Mouse (Mus musculus) intestine, embryonic 15.5 days (tissue): ENCODE data around the gene Park7. TPM values are rescaled to one million over a fixed set of nuclear protein-coding genes. Genes with fewer than 3 reads are reported as not detected.

Source experiments
- ATAC-seq: fragments of 200-750 bp; cut with Nextera tagmentation; 2 replicates; pipeline ENCODE4 v1.8.0; 2017; ENCODE audit warnings: moderate TSS enrichment, moderate library complexity
- H3K27ac ChIP-seq: fragments of 300-500 bp; sonication (generic); 2 replicates; pipeline ENCODE4 v1.5.1; 2015; ENCODE audit warnings: mild to moderate bottlenecking, inconsistent platforms
- H3K27me3 ChIP-seq: fragments of 300-500 bp; sonication (generic); replicated peaks from 2 replicates; pipeline ENCODE4 v1.6.1; 2015; ENCODE audit warnings: inconsistent platforms
- H3K36me3 ChIP-seq: fragments of 300-500 bp; sonication (generic); 2 replicates; pipeline ENCODE4 v1.6.1; 2015; ENCODE audit warnings: inconsistent platforms
- H3K4me1 ChIP-seq: fragments of 300-500 bp; sonication (generic); replicated peaks from 2 replicates; pipeline ENCODE4 v1.6.1; 2015; ENCODE audit warnings: inconsistent platforms
- H3K4me2 ChIP-seq: fragments of 300-500 bp; sonication (generic); replicated peaks from 2 replicates; pipeline ENCODE4 v1.6.1; 2015; ENCODE audit warnings: mild to moderate bottlenecking, inconsistent platforms
- H3K4me3 ChIP-seq: fragments of 300-500 bp; sonication (generic); replicated peaks from 2 replicates; pipeline ENCODE4 v1.5.1; 2015; ENCODE audit warnings: inconsistent platforms
- H3K9ac ChIP-seq: fragments of 300-500 bp; sonication (generic); 2 replicates; pipeline ENCODE4 v1.6.1; 2015; ENCODE audit warnings: inconsistent platforms
- H3K9me3 ChIP-seq: fragments of 300-500 bp; sonication (generic); 2 replicates; pipeline ENCODE4 v1.6.1; 2016; ENCODE audit warnings: inconsistent platforms
- WGBS: fragments of 180-500 bp; shearing (Covaris S2); methylation state at CpG from one replicate; pipeline ENCODE4 v1.1.7; 2015; 5-methylcytosine and 5-hydroxymethylcytosine counted together
- polyA plus RNA-seq: library from polyadenylated mRNA; unstranded; fragments of >200 nt; fragmentation: Nextera tagmentation; extraction: Ambion mirVana; gene quantifications from 2 replicates; pipeline ENCODE4 v1.2.1, GENCODE M21; 2015

Gene Park7
- polyA plus RNA-seq, 1 experiment from 2014 or later, result 410 TPM

GRCm38 (mm10) chr4:150853680-150854461, 60.4 kb downstream of the Park7 start, which contains the start of gene Errfi1:
Gene Errfi1 (plus strand): TSS chr4:150853919.
- H3K4me2 ChIP-seq, result peak within 1 kb of the TSS; percentile 76
- H3K9me3 ChIP-seq, result no peaks in the 10 kb centered on the region
- H3K36me3 ChIP-seq, result no peaks in the 10 kb centered on the region
- no peaks in the 10 kb centered on the region for H3K27me3 ChIP-seq
- peak within 1 kb of the TSS; percentile 99 for H3K27ac ChIP-seq
- peak within 1 kb of the TSS; percentile 47 for H3K9ac ChIP-seq
- H3K4me3 ChIP-seq, result peak within 1 kb of the TSS; percentile 91
- H3K4me1 ChIP-seq, result 0 out of 2 replicates have a peak, but pooled peaks cover 5% of the 10 kb centered on the region
- 43% methylated on average over 13 of the region's 13 CpGs for WGBS
- ATAC-seq, result peak; percentile 79

- no peaks in the 10 kb centered on the region for H3K9me3 ChIP-seq
- H3K27ac ChIP-seq, result peak overlapping the region; percentile 25; the same call in 1 of the 2 replicates
- no peak overlapping the region for H3K9ac ChIP-seq
- no peak overlapping the region for H3K4me3 ChIP-seq
- H3K4me1 ChIP-seq, result 0 out of 2 replicates have a peak, but pooled peaks cover 5% of the 10 kb centered on the region
- 52% methylated on average over 4 of the region's 4 CpGs for WGBS
- no peaks in the 10 kb centered on the region for H3K27me3 ChIP-seq
- H3K4me2 ChIP-seq, result no peak overlapping the region
- no peaks in the 10 kb centered on the region for H3K36me3 ChIP-seq
- no peak for ATAC-seq
These were observed 61.8 kb downstream of the Park7 start for GRCm38 (mm10) chr4:150852479-150852878.

- ATAC-seq, result no peak
- no peaks in the 10 kb centered on the region for H3K27me3 ChIP-seq
- H3K4me2 ChIP-seq, result 0 out of 2 replicates have a peak overlapping the region, but pooled peaks have one; percentile 17
- 39% methylated on average over 8 of the region's 8 CpGs for WGBS
- no peak overlapping the region for H3K9ac ChIP-seq
- H3K4me1 ChIP-seq, result 0 out of 2 replicates have a peak, but pooled peaks cover 4% of the 10 kb centered on the region
- H3K36me3 ChIP-seq, result no peaks in the 10 kb centered on the region
- no peak overlapping the region for H3K27ac ChIP-seq
- H3K9me3 ChIP-seq, result no peaks in the 10 kb centered on the region
- no peak overlapping the region for H3K4me3 ChIP-seq
These were observed 62.2 kb downstream of the Park7 start for GRCm38 (mm10) chr4:150852045-150852444.

GRCm38 (mm10) chr4:150850893-150851292, 63.3 kb downstream of the Park7 start:
- no peak overlapping the region for H3K4me2 ChIP-seq
- ATAC-seq, result no peak
- H3K9ac ChIP-seq, result no peak overlapping the region
- no peaks in the 10 kb centered on the region for H3K36me3 ChIP-seq
- WGBS, result 80% methylated on average over 4 of the region's 4 CpGs
- no peak overlapping the region for H3K27ac ChIP-seq
- no peaks in the 10 kb centered on the region for H3K27me3 ChIP-seq
- no peaks in the 10 kb centered on the region for H3K9me3 ChIP-seq
- H3K4me1 ChIP-seq, result 0 out of 2 replicates have a peak, but pooled peaks cover 2% of the 10 kb centered on the region
- H3K4me3 ChIP-seq, result no peak overlapping the region

GRCm38 (mm10) chr4:150849964-150850363, 64.3 kb downstream of the Park7 start:
- Histone ChIP-seq H3K36me3 (no peaks in the 10 kb centered on the region), H3K27me3 (no peaks in the 10 kb centered on the region), H3K27ac (no peak overlapping the region), H3K9me3 (no peaks in the 10 kb centered on the region), H3K4me1 (0 out of 2 replicates have a peak, but pooled peaks cover 2% of the 10 kb centered on the region), H3K4me3 (no peak overlapping the region), H3K4me2 (no peak overlapping the region), H3K9ac (no peak overlapping the region)
- 56% methylated on average over 10 of the region's 10 CpGs for WGBS
- ATAC-seq, result no peak

Other genes with a start within 250 kb of the Park7 start
- 27.8 and 28.1 TPM in 2 replicates for gene Errfi1, start 60.5 kb downstream of the Park7 start, polyA plus RNA-seq
- 1.5 and 1.7 TPM in 2 replicates for gene Tnfrsf9, start 125 bp upstream of the Park7 start, polyA plus RNA-seq
- gene Uts2, start 82.7 kb upstream of the Park7 start, polyA plus RNA-seq, result not detected in 2 replicates
- gene Per3, start 130.2 kb upstream of the Park7 start, polyA plus RNA-seq, result 3.7 and 4.1 TPM in 2 replicates
- gene Vamp3, start 143.5 kb upstream of the Park7 start, polyA plus RNA-seq, result 120 and 126 TPM in 2 replicates
- gene Gm13090, start 175.1 kb upstream of the Park7 start, polyA plus RNA-seq, result not detected in 2 replicates